Mouse (Mus musculus) liver (tissue): ENCODE results near the gene Nfatc2ip.
"Not testable (repeated sequence)": the region's sequence is repeated elsewhere in the genome, so short reads cannot be mapped to it uniquely, and the experiment has no call there.

Source experiments
- DNase-seq: peaks from one replicate; pipeline ENCODE4 v3.0.0-alpha.2; 2020; ENCODE audit warnings: mixed read lengths

The Nfatc2ip gene

DNA sequence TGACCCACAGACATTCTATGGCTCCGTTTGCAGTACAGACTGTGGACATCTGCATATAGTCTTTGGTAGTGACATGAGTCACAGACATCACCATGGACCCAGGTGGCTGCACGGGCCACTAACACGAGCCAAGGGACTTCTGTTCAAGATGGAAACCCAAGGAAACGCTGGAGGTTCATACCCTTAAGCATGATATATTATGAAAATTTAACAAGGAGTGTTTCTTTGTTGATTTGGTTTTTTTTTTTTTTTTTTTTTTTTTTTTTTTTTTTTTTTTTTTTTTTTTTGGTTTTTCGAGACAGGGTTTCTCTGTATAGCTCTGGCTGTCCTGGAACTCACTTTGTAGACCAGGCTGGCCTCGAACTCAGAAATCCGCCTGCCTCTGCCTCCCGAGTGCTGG is 6.0 kb upstream of the Nfatc2ip start:
- DNase-seq = not testable (repeated sequence)

- DNase-seq = peak; percentile 88
Observed at GRCm38 (mm10) chr7:126399548-126399947, 3.0 kb upstream of the Nfatc2ip start.

- no peak for DNase-seq
Observed at GRCm38 (mm10) chr7:126397822-126398221, 1.3 kb upstream of the Nfatc2ip start.

DNA sequence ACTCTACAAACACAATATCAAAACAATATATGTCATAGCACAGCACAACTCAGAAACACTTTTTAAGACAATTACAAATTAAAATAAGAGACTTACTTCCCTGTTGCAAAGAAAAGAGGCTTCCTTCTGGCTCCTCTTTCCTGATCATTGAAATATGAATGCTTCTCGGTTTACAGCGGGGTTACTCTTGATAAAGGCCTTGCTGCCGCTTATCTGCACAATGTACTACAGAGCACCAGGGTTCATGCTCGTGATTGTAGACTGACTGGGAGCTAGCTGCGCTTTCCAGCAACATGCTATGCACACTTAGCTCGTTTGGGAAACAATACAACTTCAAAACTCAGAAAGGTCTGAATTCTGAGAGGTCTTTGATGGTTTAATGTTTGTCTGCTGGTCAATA is 684 bp upstream of the Nfatc2ip start:
- peak; percentile 45 for DNase-seq

- not testable (repeated sequence) for DNase-seq
Observed at GRCm38 (mm10) chr7:126392086-126392884, 4.3 kb downstream of the Nfatc2ip start.

DNA sequence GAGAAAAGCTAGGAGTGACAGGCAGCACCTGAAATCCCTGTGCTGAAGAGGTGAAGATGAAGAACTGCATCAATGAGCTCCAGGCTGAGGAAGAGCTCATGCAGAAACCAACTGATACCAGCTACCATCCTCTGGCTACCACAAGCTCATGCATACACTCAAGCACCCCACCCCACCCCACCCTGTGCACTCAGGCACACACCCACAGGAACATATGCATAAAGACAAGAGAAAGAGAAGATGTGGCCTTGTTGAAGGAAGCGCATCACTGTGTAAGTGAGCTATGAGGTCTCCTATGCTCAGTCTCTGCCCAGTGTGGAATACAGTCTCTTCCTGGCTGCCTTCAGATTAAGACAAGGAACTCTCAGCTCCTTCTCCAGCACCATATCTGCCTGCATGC is 8.4 kb downstream of the Nfatc2ip start:
- DNase-seq = no peak

GRCm38 (mm10) chr7:126383565-126383964 is 13.0 kb downstream of the Nfatc2ip start:
- no peak for DNase-seq

GRCm38 (mm10) chr7:126377278-126378158 is 19.0 kb downstream of the Nfatc2ip start, which contains the start of gene Spns1:
Gene Spns1, minus strand, starts transcription at chr7:126377450.
- DNase-seq = peak; percentile 95

- peak; percentile 19 for DNase-seq
Observed at GRCm38 (mm10) chr7:126376903-126377277, 19.6 kb downstream of the Nfatc2ip start.

GRCm38 (mm10) chr7:126375012-126375411 is 21.5 kb downstream of the Nfatc2ip start:
- DNase-seq = no peak

GRCm38 (mm10) chr7:126374526-126374925 is 22.0 kb downstream of the Nfatc2ip start:
- no peak for DNase-seq

- DNase-seq = no peak
Observed at GRCm38 (mm10) chr7:126373007-126373406, 23.5 kb downstream of the Nfatc2ip start.

- DNase-seq = peak; percentile 38
Observed at GRCm38 (mm10) chr7:126369393-126369792, 27.1 kb downstream of the Nfatc2ip start, which contains the start of gene Lat. Gene Lat, minus strand, starts transcription at chr7:126369570.

DNA sequence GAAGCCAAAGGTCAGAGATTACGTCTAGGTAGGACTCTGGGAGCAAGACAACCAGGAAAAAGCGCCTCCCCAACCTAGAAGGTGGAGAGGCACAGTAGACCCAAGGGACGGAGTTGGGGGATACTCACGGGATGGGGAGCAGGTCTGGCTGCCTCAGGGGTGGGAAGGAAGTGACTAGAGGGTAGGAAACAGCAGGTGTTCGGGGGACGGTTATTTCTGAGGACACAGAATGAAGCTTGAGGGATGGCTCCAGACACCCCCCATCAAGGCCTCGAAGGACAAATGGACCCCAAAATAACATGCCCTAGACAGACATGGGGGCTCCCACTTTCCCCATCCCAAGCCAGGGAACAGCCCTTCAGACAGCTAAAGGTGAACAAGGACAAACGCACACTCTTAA is 28.2 kb downstream of the Nfatc2ip start:
- DNase-seq = no peak

GRCm38 (mm10) chr7:126367636-126368035 is 28.9 kb downstream of the Nfatc2ip start:
- DNase-seq = no peak

GRCm38 (mm10) chr7:126363038-126363437 is 33.5 kb downstream of the Nfatc2ip start:
- no peak for DNase-seq

- DNase-seq = no peak
Observed at GRCm38 (mm10) chr7:126359049-126359448, 37.5 kb downstream of the Nfatc2ip start.

GRCm38 (mm10) chr7:126358413-126358812 is 38.1 kb downstream of the Nfatc2ip start:
- DNase-seq = no peak

DNA sequence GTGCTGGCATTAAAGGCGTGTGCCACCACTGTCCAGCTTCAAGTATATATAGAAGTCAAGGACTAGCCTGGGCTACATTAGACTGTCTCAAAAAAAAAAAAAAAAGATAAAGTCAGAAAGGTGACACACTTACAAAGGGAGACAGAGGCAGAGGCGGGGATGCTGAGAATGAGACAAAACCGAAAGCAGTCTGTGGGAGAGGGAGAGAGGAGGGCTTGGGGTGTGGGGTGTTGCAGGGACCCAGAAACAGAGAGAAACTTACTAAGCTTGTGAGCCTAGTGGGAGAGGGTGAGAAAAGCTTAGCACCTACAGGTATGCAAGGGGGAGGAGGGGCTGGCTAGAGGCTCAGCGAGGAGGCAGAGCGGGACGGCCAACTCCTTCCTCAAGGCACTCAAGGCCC is 38.7 kb downstream of the Nfatc2ip start:
- no peak for DNase-seq

DNA sequence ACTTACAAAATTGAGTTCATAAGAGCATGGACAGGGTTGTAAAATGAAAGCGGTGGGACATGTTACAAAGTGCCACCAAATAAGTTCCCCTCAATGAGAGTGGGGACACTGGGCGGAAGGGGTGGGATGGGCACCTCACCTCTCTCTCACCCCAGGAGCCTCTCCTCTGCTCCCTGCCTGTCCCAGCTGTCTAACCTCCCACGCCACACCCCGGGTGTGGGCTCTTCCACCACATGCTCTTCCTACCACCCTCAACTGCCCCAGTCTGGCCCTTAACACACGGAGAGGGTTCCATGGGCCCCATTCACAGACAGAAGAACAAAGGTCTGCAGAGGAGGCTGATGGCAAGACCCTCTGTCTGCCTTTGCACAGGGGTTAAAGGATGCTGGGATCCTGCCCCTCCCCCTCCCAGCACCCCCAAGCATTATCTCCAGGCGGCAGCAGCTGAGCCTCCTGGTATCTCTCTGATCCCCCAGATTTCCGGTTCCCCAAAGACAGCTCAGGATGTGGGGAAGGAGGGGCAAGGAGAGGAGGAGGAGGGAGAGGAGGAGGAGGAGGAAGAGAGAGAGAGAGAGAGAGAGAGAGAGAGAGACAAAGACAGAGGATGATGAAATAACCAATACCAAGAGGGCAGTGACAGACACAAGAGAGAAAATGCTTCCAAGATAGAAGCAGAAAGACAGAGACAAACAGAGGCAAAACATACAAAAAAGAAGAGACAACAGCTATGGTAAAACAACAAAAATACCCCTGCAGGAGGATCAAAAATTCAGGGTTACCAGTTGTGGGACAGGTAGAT is 39.5 kb downstream of the Nfatc2ip start:
- peak; percentile 73 for DNase-seq

GRCm38 (mm10) chr7:126355847-126356597 is 40.5 kb downstream of the Nfatc2ip start:
- DNase-seq = no peak
